Mouse (Mus musculus): ENCODE results near the gene Rnls. TPM values are rescaled to one million over a fixed set of nuclear protein-coding genes. Genes with fewer than 3 reads are reported as not detected.

The Rnls gene
- polyA plus RNA-seq, 2 experiments: 1.0 to 7.3 TPM

GRCm38 (mm10) chr19:33137316-33137715 is 254.8 kb downstream of the Rnls start:
- 82% methylated on average over 5 of the region's 5 CpGs for WGBS

GRCm38 (mm10) chr19:33122611-33123226 is 269.4 kb downstream of the Rnls start:
- Histone ChIP-seq H3K4me1 (ENCODE audit: control insufficient read depth, insufficient read depth, low read length) (no peaks in the 10 kb centered on the region), H3K9me3 (ENCODE audit: control insufficient read depth, low read length) (no peaks in the 10 kb centered on the region), H3K4me2 (replicated peaks; ENCODE audit: low read depth, low read length, severe bottlenecking) (no peak overlapping the region), H3K36me3 (ENCODE audit: control insufficient read depth, insufficient read depth, low read length) (no peaks in the 10 kb centered on the region), H3K27me3 (ENCODE audit: control insufficient read depth, insufficient read depth, low read length) (no peaks in the 10 kb centered on the region), H3K4me3 (replicated peaks; ENCODE audit: low read length) (no peak overlapping the region), H3K27ac (replicated peaks; ENCODE audit: low read depth, low read length) (no peak overlapping the region), H3K9ac (ENCODE audit: low read depth, low read length, severe bottlenecking) (no peak overlapping the region)
- no peak for ATAC-seq (ENCODE audit: low FRiP score, low read depth)
- 85% methylated on average over 6 of the region's 6 CpGs for WGBS
- TF ChIP-seq POLR2A (IDR thresholded peaks at IDR 0.05; ENCODE audit: borderline replicate concordance, extremely low read depth, insufficient read depth, insufficient read length): no peak
- no peak for DNase-seq (ENCODE audit: low spot score)

More at GRCm38 (mm10) chr19:33137316-33137715, 254.8 kb downstream of the Rnls start:
- Histone ChIP-seq H3K36me3 (ENCODE audit: control insufficient read depth, insufficient read depth, low read length) (no peaks in the 10 kb centered on the region), H3K9me3 (ENCODE audit: control insufficient read depth, low read length) (no peaks in the 10 kb centered on the region), H3K4me2 (replicated peaks; ENCODE audit: low read depth, low read length, severe bottlenecking) (no peak overlapping the region), H3K4me3 (replicated peaks; ENCODE audit: low read length) (no peak overlapping the region), H3K9ac (ENCODE audit: low read depth, low read length, severe bottlenecking) (no peak overlapping the region), H3K27me3 (ENCODE audit: control insufficient read depth, insufficient read depth, low read length) (no peaks in the 10 kb centered on the region), H3K27ac (replicated peaks; ENCODE audit: low read depth, low read length) (no peak overlapping the region), H3K4me1 (ENCODE audit: control insufficient read depth, insufficient read depth, low read length) (no peaks in the 10 kb centered on the region; the same call in 1 of the 2 replicates)
- ATAC-seq (ENCODE audit: low FRiP score, low read depth) (no peak), DNase-seq (ENCODE audit: low spot score) (no peak)
- TF ChIP-seq POLR2A (IDR thresholded peaks at IDR 0.05; ENCODE audit: borderline replicate concordance, extremely low read depth, insufficient read depth, insufficient read length): no peak

- DNase-seq (ENCODE audit: low spot score) (no peak), ATAC-seq (ENCODE audit: low FRiP score, low read depth) (no peak)
- no peaks in the 10 kb centered on the region for H3K9me3 ChIP-seq (ENCODE audit: control insufficient read depth, low read length)
- H3K4me3 ChIP-seq (replicated peaks; ENCODE audit: low read length): no peak overlapping the region
- no peak overlapping the region for H3K9ac ChIP-seq (ENCODE audit: low read depth, low read length, severe bottlenecking)
- no peak overlapping the region for H3K27ac ChIP-seq (replicated peaks; ENCODE audit: low read depth, low read length)
- H3K27me3 ChIP-seq (ENCODE audit: control insufficient read depth, insufficient read depth, low read length): no peaks in the 10 kb centered on the region
- no peaks in the 10 kb centered on the region for H3K4me1 ChIP-seq (ENCODE audit: control insufficient read depth, insufficient read depth, low read length)
- 90% methylated on average over 5 of the region's 5 CpGs for WGBS
- TF ChIP-seq POLR2A (IDR thresholded peaks at IDR 0.05; ENCODE audit: borderline replicate concordance, extremely low read depth, insufficient read depth, insufficient read length): no peak
- H3K36me3 ChIP-seq (ENCODE audit: control insufficient read depth, insufficient read depth, low read length): no peaks in the 10 kb centered on the region
- no peak overlapping the region for H3K4me2 ChIP-seq (replicated peaks; ENCODE audit: low read depth, low read length, severe bottlenecking)
These were observed 272.1 kb downstream of the Rnls start for GRCm38 (mm10) chr19:33119947-33120346.

- no peak for TF ChIP-seq POLR2A (IDR thresholded peaks at IDR 0.05; ENCODE audit: borderline replicate concordance, extremely low read depth, insufficient read depth, insufficient read length)
- H3K36me3 ChIP-seq (ENCODE audit: control insufficient read depth, insufficient read depth, low read length): no peaks in the 10 kb centered on the region
- no peaks in the 10 kb centered on the region for H3K27me3 ChIP-seq (ENCODE audit: control insufficient read depth, insufficient read depth, low read length)
- no peaks in the 10 kb centered on the region for H3K9me3 ChIP-seq (ENCODE audit: control insufficient read depth, low read length)
- H3K27ac ChIP-seq (replicated peaks; ENCODE audit: low read depth, low read length): no peak overlapping the region
- WGBS: 78% methylated on average over 1 of the region's 1 CpGs
- no peak overlapping the region for H3K9ac ChIP-seq (ENCODE audit: low read depth, low read length, severe bottlenecking)
- H3K4me2 ChIP-seq (replicated peaks; ENCODE audit: low read depth, low read length, severe bottlenecking): no peak overlapping the region
- H3K4me1 ChIP-seq (ENCODE audit: control insufficient read depth, insufficient read depth, low read length): no peaks in the 10 kb centered on the region
- ATAC-seq (ENCODE audit: low FRiP score, low read depth) (no peak), DNase-seq (ENCODE audit: low spot score) (no peak)
- H3K4me3 ChIP-seq (replicated peaks; ENCODE audit: low read length): no peak overlapping the region
These were observed 273.2 kb downstream of the Rnls start for GRCm38 (mm10) chr19:33118898-33119297.

GRCm38 (mm10) chr19:33114631-33115295 is 277.3 kb downstream of the Rnls start:
- ATAC-seq (ENCODE audit: low FRiP score, low read depth): no peak
- TF ChIP-seq POLR2A (IDR thresholded peaks at IDR 0.05; ENCODE audit: borderline replicate concordance, extremely low read depth, insufficient read depth, insufficient read length): no peak

More at GRCm38 (mm10) chr19:33114631-33115295, 277.3 kb downstream of the Rnls start:
- H3K9me3 ChIP-seq (ENCODE audit: control insufficient read depth, low read length): no peaks in the 10 kb centered on the region
- no peak overlapping the region for H3K27ac ChIP-seq (replicated peaks; ENCODE audit: low read depth, low read length)
- H3K9ac ChIP-seq (ENCODE audit: low read depth, low read length, severe bottlenecking): no peak overlapping the region
- no peak overlapping the region for H3K4me3 ChIP-seq (replicated peaks; ENCODE audit: low read length)
- no peaks in the 10 kb centered on the region for H3K36me3 ChIP-seq (ENCODE audit: control insufficient read depth, insufficient read depth, low read length)
- H3K27me3 ChIP-seq (ENCODE audit: control insufficient read depth, insufficient read depth, low read length): no peaks in the 10 kb centered on the region
- peaks cover 12% of the 10 kb centered on the region for H3K4me1 ChIP-seq (ENCODE audit: control insufficient read depth, insufficient read depth, low read length)
- WGBS: 86% methylated on average over 8 of the region's 8 CpGs
- no peak overlapping the region for H3K4me2 ChIP-seq (replicated peaks; ENCODE audit: low read depth, low read length, severe bottlenecking)
- no peak for DNase-seq (ENCODE audit: low spot score)

All from limb, embryonic 14.5 days (tissue).